Mouse (Mus musculus) retina, postnatal 1 day (tissue): ENCODE results near the gene Fubp3.

Source experiments
- DNase-seq: peaks from one replicate; pipeline ENCODE4 v3.0.0-alpha.2; 2012

Gene Fubp3

DNA sequence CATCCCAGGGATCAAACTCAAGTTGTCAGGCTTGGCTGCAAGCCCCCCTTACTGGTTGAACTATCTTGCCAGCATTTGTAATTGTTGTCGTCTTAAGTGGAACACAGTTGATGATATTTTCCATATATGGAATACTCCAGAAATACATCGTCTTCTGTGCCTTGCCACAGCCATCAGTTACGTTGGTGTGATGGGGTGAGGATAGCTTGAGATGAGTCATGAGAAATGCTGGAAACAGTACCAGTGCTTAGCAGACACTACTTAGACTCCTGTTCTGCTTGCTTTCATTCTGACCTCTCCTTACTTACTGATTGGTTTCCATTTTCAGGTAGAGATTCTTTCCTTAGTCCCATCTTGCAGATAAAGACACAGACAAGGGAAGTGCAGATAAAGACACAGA is 61.1 kb downstream of the Fubp3 start:
- DNase-seq: no peak

DNA sequence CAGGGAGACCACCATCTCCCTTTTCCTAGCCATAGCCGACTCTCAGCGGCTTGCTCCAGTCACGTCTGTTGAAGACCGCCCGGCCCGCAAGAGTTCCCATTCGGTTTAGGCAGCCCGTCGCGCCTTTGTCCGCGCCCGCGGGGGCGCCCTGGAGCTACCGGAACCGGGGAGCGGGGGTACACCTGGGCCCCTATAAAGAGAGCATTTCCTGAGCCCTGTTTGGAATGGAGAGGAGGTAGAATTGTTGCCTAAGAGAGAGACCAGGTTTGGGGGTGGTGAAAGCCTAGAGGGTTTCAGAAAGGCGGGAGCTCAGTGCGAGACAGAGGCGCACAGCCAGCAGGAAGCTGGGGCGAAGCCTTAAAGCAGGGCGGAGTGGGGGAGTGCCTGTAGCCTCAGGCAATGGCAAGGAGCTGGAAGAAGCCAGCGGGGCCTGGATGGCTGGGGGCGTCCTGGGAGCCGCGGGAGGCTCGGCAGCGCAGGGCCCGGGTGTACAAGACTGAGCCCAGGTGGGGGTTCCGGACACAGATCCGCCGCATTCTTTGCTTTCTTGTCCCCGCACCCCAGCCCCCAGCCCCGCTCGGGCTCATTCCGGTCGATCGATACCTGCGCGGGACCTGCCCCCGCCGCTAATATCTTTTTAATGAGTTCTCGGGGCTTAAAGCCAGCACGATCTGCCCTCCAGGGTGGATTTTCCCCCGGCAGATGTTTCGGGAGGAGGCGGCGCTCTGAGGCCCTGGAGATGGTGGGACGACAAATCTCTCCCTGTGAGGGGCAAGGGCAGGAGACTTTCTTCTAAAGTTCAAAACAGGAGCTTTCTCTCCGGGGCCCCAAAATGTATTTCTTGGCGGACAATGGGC is 63.1 kb downstream of the Fubp3 start:
- DNase-seq: peak; percentile 22

DNA sequence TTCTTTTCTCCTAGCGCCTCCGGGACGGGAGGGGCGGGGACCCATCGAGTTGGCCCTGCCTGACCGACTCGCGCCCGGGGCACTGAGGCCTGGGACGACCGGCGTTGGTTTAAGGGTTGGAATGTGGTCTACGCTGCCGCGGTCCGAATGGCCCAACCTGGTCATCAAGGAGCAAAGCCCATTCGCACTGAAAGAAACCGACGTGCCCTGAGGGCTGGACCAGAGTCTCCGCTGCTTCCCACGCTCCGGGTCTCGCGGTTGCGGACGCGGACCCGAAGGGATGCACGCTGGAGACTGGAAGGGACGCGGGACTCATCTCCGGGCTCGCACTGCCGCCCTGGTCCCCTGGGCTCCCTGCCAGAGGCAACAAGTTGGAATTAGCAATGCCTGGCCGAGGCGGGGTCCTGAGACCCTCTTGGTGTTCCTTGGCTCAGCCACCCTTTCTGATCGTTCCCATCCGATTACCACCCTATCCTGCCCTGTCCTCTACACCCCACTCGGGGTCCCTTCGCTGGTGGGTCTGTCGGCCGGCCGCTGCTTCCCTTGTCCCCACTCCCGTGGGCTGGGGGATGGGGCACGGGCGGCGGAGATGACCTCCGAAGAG is 63.8 kb downstream of the Fubp3 start:
- DNase-seq: peak; percentile 39

DNA sequence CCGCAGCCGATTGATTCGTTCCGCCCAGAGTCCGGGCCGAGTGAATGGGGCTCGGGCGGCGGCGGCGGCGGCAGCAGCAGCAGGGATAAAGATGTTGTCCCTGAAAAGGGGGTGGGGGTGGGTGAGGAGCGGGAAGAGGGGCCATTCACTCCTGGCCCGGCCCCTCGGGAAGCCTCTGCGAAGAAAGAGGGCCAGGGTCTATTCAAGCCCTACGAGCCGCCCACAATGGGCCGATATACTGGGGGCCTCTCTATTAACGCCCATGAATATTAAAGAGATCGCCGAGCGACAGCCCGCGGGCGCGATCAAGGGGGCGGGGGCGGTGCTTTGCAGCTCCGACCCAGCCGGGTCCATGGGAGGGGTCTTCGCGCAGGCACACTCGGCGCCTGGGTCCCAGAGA is 64.3 kb downstream of the Fubp3 start:
- DNase-seq: peak; percentile 32

DNA sequence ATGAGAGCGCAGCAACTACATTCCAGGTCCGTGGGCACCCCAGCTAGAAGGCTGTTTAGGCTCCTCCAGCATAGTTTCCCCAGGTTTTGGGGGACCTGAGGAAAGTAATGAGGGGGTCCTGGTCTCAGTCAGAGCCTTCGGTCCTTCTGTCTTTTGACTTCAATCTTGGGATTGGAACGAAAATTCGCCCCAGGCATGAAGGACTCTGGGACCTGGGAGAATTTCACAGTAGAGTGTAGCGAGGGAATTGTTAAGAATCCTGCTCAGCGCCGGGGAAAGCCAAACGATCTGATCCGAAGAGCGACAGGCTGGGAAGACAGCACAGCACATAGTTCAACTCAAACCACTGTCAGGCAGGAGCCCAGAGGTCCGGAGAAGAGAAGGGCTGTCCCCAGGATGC is 64.9 kb downstream of the Fubp3 start:
- DNase-seq: no peak

DNA sequence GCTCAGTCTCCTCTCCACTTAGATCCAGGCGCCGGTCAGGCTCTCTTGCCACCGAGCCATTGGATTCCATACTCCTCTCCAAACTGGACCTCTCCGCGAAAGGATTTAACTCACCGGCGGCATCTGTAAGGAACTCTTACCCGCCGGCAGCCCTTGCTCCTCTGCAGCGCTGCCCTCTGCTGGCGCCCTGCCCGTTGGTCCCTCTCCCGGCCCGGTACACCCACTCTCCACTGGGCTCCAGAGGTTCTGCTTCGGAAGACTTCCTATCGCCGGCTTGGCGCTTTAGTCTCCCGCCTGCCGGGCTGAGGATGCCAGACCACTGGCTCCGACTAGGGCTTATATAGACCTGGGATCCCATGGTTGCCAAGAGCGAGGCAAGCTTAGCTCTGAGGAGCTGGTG is 65.4 kb downstream of the Fubp3 start:
- peak; percentile 58 for DNase-seq

DNA sequence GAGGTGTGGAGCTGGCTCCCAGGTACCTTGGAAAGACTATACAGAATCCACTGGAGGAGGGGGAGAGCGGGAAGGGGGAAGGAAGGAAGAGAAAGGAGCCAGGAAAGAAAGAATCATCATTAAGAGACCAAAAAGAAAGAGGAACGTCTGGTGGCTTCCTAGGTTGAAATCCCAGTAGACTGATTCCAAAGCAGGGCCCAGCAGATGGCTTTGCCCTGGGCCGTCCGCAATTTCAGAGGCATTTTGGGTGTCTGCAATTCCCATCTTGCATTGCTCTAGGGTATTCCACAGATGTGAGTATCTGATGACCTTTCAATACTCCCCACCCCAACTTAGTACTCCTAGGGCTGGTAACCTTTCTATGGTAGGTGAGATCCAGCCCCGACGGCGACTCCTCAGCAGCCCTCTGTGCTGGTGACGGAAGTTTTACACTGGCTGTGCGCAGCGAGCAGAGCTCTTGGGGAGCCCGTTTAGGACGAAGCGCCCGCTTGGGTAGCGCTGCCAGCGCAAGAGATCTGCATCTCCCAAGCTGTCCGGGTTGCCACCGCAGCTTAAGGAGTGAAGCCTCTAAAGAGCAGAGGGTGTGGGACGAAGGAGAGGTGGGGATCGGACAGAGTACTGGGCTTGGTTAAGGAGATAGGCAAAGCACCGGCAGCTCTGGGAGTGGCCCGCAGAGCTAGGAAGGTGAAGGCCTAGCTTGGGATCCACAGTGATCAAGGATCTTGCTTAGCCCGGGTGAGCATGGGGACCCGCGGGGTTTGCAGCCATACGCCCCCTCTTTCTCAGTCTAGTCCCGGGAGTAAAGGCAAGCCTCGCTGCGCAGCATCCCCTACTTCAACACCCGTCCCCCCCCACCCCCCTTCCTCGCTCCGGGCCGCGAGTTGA is 66.4 kb downstream of the Fubp3 start:
- DNase-seq: peak; percentile 21

DNA sequence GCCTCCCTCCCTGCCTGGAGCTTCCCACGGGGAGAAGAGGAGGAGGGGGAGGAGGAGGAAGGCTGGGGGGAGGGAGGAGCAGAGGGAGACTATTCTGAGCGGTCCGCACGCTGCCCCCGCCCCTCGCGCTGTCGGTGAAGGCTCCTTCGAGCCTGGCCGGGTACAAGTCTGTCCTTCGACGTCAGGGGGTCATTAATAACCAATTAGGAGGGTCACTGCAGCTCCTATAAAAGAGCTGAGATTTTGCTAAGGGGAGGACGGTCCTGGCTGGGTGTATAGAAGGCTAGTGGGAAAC is 67.0 kb downstream of the Fubp3 start:
- peak; percentile 41 for DNase-seq

DNA sequence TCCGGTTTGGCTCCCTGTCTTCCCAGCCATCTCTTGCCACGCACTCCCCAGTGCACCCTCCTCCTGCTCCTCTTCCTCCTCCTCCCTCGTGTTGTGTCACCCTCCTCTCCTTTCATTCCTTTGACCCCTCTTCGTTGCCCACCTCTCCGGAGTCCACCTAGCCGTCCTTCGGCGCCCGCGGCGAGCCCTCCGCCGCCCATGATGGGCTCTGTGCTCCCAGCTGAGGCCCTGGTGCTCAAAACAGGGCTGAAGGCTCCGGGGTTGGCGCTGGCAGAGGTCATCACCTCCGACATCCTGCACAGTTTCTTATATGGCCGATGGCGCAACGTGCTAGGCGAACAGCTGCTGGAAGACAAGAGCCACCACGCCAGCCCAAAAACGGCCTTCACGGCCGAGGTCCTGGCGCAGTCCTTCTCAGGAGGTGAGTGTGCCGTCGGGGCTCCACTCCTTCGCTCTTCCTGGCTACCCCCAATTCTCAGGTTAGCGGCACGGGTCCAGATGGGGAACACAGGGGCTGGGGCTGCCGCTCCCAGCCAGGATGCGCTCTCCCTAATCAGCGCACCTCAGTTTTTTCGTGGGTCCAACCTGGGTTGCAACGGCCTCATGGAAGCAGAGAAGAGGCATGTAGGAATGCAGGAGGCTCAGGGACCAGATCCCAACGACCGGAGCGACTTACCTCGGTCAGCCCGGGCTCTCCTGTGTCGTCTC is 67.6 kb downstream of the Fubp3 start, which contains the start of gene Prdm12:
TSS of gene Prdm12 (plus strand) at position 137 of the 708 bp plus-strand sequence.
- DNase-seq: no peak

DNA sequence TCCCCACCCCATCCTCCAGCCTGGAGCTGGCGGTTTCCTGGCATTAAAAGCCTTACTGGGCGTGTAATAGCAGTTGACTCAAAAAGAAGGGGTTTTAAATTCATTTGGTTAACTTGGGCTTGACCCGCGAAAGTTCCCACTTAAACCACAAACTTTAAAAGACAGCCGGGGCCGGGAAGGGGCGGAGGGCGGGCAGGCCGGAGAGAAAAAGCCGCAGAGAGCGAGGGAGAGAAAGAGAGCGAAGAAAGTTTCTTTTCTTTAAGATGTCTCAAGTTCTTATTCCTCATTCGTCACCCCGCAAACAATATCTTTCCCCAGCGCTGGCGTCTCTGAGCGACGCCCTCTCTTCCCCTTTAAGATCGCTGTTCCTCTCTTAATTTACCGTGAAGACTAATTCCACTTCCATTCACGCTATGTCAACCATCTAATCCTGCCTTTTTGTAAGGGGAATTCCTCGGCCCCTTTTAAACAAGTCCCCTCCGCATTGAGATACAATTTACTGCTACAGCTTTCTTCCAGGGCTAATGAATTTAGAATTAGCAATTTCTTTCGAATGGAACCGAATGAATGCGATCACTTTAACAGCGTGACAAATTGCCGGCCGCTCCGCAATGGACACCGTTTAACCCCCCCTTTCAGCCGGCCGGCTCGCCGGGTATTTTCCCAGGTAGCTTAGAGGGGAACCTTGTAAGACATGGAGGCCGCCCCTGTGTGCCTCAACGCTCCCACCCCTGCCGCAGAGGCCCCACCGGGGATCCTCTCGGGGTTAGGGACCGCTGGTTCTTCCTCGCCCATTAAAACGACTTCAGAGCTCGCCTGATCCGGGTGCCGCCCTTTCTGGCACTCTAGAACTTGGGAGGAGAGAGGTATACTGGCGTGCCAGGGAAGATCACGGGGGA is 68.4 kb downstream of the Fubp3 start:
- peak; percentile 35 for DNase-seq

DNA sequence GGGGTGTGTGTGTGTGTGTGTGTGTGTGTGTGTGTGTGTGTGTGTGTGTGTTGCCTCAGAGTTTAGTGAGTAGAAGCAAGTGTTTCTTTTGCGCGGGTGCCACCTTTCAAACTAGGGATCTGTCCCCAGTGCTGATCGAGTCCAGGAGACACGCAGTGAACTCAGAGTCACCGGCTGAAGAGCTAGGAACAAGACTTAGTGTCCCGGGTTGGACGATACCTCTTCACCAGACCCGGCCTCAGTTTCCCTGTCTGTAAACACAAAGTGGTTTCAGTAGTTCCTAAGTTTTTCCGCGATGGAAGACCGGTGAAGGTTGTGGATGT is 69.0 kb downstream of the Fubp3 start:
- DNase-seq: no peak

DNA sequence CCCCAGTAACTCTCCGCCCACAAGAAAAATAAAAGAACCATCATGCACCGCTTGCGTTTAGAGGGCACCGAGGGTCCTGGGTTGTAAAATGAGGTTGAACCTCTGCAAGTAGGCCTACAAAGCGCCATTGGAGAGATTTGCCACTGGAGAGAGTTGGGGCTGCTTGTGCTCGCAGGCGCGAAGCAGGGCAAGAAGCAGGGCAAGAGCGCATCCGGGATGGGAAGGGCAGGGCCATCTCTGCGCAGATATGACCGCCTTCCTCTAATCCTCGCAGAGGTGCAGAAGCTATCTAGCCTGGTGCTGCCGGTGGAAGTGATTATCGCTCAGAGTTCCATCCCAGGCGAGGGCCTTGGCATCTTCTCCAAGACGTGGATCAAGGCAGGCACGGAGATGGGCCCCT is 69.5 kb downstream of the Fubp3 start:
- DNase-seq: no peak

DNA sequence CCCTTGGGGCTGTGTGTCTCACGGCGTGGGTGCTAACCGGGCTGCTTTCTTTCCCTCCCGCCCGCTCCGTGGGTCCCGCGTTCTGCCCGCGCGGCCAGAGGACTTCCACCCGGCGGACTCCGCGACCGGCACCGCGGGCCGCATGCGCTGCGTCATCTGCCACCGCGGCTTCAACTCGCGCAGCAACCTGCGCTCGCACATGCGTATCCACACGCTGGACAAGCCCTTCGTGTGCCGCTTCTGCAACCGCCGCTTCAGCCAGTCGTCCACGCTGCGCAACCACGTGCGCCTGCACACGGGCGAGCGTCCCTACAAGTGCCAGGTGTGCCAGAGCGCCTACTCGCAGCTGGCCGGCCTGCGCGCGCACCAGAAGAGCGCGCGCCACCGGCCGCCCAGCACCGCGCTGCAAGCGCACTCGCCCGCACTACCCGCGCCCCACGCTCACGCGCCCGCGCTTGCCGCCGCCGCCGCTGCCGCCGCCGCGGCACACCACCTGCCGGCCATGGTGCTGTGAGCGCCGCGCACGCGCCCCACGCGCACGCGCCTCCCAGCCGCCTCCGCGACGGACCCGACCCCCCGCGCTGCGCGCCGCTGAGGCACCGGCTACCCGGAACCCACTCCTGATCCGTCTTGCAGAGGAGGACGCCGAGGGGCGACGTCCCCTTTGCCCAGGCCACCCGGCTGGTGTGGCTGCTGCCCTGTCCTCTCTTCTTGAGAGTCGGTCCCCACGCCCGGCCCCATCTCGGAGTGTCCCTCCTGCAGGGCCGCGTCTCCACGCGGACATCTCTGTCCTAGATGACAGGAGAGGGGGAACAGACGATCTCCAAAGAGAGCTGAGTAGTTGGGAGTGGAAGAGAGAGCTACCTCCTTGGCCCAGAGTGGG is 81.8 kb downstream of the Fubp3 start:
- DNase-seq: peak; percentile 76

DNA sequence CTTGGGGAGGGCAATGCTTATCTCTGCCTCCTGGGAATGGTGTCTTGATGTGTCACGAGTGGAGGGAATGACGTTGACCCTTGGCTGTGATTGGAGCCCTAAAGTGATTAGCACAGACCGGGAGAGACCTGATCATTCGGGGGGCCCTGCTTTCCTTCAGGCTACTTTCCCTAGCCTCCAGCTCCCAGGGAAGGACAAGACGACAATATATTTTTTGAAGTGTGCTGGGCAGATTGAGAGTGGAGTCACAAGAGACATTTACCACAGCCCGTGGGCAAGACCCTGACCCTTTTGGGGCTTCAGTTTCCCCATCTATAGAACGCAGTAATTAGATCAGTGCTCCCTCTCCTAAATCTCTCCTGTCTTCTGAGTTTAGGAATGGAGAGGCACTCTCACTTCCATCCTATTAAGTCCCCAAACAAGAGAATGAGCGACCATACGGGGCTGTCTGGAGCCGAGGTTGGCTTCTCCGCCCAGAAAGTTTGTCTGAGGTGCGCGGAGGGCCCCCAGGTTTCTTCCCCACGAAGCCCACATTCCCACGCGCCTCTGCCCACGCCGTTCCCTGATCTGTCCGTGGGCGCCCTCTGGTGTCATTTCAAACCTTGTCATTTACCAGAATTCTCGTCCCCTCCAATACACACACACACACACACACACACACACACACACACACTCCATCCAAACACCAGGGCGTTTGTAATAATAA is 82.6 kb downstream of the Fubp3 start:
- DNase-seq: peak; percentile 76

DNA sequence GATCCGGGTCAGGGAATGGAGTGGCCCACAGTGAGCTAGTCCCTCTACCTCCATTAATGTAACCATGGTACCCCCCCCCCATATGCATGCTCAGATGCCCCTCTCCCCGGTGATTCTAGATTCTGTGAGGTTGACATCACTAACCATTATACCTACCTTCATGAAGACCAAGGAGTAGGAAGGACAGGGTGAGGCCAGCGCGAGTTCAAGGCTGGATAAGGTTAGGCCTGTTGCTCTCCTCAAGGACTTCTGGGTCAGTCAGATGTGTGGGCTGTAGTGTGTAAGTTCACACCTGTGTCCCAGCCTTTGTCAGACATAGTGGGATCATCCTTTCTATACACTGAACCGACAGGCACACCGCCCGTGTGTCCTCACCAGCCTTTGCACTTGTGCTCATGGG is 83.9 kb downstream of the Fubp3 start:
- no peak for DNase-seq

DNA sequence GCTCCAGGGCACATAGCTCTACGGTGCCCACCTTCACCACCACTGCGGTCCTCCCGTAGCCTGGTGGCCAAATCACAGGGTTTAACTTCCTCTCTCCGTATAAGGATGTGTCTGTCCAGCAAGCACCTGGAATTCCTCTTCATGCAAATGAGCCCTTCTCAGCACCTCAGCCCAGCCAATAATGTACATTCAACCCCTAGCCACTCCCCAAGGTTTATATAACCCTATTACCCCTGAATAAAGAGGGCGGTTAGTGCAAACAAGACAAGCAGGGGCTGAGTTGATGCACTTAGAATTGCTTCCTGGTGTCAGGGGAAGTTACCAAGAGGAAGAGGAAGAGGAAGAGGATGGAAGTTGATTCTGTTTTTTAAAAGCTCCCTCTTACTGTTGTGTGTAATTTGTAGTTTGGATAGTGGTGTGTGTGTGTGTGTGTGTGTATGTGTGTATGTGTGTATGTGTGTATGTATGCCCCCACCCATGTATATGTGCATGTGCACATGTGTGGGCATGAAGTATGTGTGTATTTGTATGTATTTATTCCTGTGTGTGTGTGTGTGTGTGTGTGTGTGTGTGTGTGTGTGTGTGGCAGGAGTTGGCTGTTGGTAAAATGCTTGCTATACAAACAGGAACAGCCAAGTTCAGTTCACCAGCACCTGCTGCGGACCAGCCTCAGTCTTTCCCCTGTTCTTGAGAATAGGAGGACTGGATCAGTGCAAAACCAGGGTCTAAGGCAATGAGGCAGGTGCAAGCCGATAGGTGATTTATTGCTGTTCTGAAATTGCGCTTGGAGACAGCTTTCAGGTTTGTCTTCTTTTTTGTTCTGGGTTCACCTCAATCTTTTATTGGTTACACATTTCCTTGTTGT is 90.7 kb downstream of the Fubp3 start:
- DNase-seq: no peak

DNA sequence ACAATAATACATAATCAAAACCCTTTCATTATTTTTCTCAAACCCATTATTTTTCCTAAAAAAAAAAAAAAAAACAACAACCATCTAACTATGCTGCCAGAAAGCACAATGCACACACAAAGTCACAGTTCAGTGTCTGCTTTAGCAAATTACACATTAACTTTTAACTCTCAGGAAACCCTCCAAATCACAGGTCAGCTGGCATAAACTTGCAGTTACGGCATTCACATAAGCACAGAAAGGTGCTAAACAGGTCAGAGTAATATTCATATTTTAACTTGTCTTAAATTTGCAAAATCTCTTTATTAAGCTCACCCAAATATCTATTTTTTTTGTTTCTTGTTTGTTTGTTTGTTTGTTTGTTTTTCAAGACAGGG is 91.3 kb downstream of the Fubp3 start:
- DNase-seq: no peak
